Mouse (Mus musculus): Measurements from ENCODE around the gene Rhoh. TPM values are rescaled to one million over a fixed set of nuclear protein-coding genes. Genes with fewer than 3 reads are reported as not detected.

Rhoh gene
- polyA plus RNA-seq, 1 experiment, result 3.5 TPM

DNA sequence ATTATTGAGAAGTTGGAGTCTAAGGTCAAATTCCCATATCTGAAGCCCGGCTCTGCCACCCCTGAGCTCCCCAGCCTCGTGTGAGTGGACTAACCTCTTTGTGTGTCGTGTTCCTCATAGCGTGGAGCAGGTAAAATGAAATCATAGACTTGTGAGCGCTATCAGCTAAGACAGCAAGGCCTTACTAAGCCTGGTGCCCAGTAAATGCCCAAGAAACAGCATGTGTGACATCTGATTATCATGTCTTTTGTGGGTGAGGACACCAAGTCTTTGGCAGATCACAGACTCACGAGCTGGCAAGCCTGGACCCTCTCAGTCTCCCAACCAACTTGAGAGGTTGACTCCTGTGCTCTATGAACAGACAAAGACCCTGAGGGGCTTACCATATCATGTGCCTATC lies 39.1 kb downstream of the Rhoh start:
- TF ChIP-seq CTCF (IDR thresholded peaks at IDR 0.05; ENCODE audit: insufficient read depth, low read length), result no peak
- TF ChIP-seq POLR2A (IDR thresholded peaks at IDR 0.05; ENCODE audit: borderline replicate concordance, extremely low read depth, low read depth, low read length), result no peak
- DNase-seq, result no peak
- Histone ChIP-seq H3K4me1 (ENCODE audit: control insufficient read depth, insufficient read depth, low read length) (peaks cover 5% of the 10 kb centered on the region), H3K4me3 (replicated peaks; ENCODE audit: extremely low read depth, low read depth, low read length) (no peak overlapping the region)
- WGBS, result 88% methylated on average over 6 of the region's 6 CpGs

- no peak for TF ChIP-seq CTCF (IDR thresholded peaks at IDR 0.05; ENCODE audit: insufficient read depth, low read length)
- TF ChIP-seq POLR2A (IDR thresholded peaks at IDR 0.05; ENCODE audit: borderline replicate concordance, extremely low read depth, low read depth, low read length), result no peak
- peaks cover 5% of the 10 kb centered on the region for H3K4me1 ChIP-seq (ENCODE audit: control insufficient read depth, insufficient read depth, low read length)
- no peak for DNase-seq
- WGBS, result 23% methylated on average over 7 of the region's 7 CpGs
- H3K4me3 ChIP-seq (replicated peaks; ENCODE audit: extremely low read depth, low read depth, low read length), result no peak overlapping the region
These were observed 39.9 kb downstream of the Rhoh start for GRCm38 (mm10) chr5:65900862-65901265.

- DNase-seq, result no peak
- Histone ChIP-seq H3K4me1 (ENCODE audit: control insufficient read depth, insufficient read depth, low read length) (peaks cover 5% of the 10 kb centered on the region), H3K4me3 (replicated peaks; ENCODE audit: extremely low read depth, low read depth, low read length) (no peak overlapping the region)
- WGBS, result 92% methylated on average over 10 of the region's 10 CpGs
- no peak for TF ChIP-seq CTCF (IDR thresholded peaks at IDR 0.05; ENCODE audit: insufficient read depth, low read length)
- TF ChIP-seq POLR2A (IDR thresholded peaks at IDR 0.05; ENCODE audit: borderline replicate concordance, extremely low read depth, low read depth, low read length), result no peak
These were observed 40.9 kb downstream of the Rhoh start for GRCm38 (mm10) chr5:65901868-65902418.

DNA sequence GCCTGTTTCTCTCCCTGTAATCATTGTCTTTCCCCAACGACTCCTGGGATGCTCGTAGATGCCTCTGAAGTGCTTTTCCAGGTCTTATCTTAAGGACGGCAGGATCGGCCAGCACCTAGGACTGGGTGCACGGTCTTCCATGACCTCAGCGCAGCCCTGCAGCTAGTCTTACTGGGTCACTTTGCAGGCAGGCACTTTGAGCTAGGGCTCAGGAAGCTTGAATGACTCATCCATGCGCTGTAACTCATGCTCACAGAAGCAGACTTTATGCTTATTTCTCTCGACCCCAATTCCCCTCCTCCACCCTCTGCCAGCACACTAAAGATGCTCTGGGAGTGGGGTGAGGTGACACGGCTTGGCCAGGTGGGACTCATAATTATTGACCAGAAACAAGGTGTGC lies 41.8 kb downstream of the Rhoh start:
- peaks cover 5% of the 10 kb centered on the region for H3K4me1 ChIP-seq (ENCODE audit: control insufficient read depth, insufficient read depth, low read length)
- H3K4me3 ChIP-seq (replicated peaks; ENCODE audit: extremely low read depth, low read depth, low read length), result no peak overlapping the region
- TF ChIP-seq CTCF (IDR thresholded peaks at IDR 0.05; ENCODE audit: insufficient read depth, low read length) (no peak), POLR2A (IDR thresholded peaks at IDR 0.05; ENCODE audit: borderline replicate concordance, extremely low read depth, low read depth, low read length) (no peak)
- 85% methylated on average over 9 of the region's 9 CpGs for WGBS
- no peak for DNase-seq

GRCm38 (mm10) chr5:65904476-65904875 lies 43.5 kb downstream of the Rhoh start:
- TF ChIP-seq POLR2A (IDR thresholded peaks at IDR 0.05; ENCODE audit: borderline replicate concordance, extremely low read depth, low read depth, low read length) (no peak), CTCF (IDR thresholded peaks at IDR 0.05; ENCODE audit: insufficient read depth, low read length) (no peak)
- WGBS, result 88% methylated on average over 4 of the region's 4 CpGs
- no peak for DNase-seq

GRCm38 (mm10) chr5:65908751-65909150 lies 47.7 kb downstream of the Rhoh start:
- H3K4me1 ChIP-seq (ENCODE audit: control insufficient read depth, insufficient read depth, low read length), result no peaks in the 10 kb centered on the region
- no peak for DNase-seq
- TF ChIP-seq CTCF (IDR thresholded peaks at IDR 0.05; ENCODE audit: insufficient read depth, low read length) (no peak), POLR2A (IDR thresholded peaks at IDR 0.05; ENCODE audit: borderline replicate concordance, extremely low read depth, low read depth, low read length) (no peak)
- 46% methylated on average over 2 of the region's 2 CpGs for WGBS
- no peak overlapping the region for H3K4me3 ChIP-seq (replicated peaks; ENCODE audit: extremely low read depth, low read depth, low read length)

More at GRCm38 (mm10) chr5:65904476-65904875, 43.5 kb downstream of the Rhoh start:
- no peak overlapping the region for H3K4me3 ChIP-seq (replicated peaks; ENCODE audit: extremely low read depth, low read depth, low read length)
- H3K4me1 ChIP-seq (ENCODE audit: control insufficient read depth, insufficient read depth, low read length), result peaks cover 5% of the 10 kb centered on the region

DNA sequence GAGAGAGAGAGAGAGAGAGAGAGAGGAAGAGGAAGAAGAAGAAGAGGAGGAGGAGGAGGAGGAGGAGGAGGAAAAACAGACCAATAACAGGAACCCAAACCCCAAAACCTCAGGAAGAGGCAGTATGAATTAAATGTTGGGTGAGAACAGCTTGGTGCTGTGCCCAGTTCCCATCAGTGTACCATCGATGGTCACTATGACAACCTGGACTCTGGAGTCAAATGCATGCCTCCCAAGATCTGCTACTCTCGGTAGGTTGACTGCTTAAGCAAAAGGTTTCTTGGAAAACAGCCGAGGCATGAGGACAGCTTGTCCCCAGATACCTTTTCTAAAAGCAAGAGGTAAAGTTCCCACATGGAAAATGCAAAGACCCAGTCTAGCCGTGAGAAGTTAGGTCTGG lies 48.3 kb downstream of the Rhoh start:
- no peak overlapping the region for H3K4me3 ChIP-seq (replicated peaks; ENCODE audit: extremely low read depth, low read depth, low read length)
- no peak for TF ChIP-seq POLR2A (IDR thresholded peaks at IDR 0.05; ENCODE audit: borderline replicate concordance, extremely low read depth, low read depth, low read length)
- no peak for TF ChIP-seq CTCF (IDR thresholded peaks at IDR 0.05; ENCODE audit: insufficient read depth, low read length)
- no peaks in the 10 kb centered on the region for H3K4me1 ChIP-seq (ENCODE audit: control insufficient read depth, insufficient read depth, low read length)
- DNase-seq, result no peak
- 65% methylated on average over 4 of the region's 4 CpGs for WGBS

DNA sequence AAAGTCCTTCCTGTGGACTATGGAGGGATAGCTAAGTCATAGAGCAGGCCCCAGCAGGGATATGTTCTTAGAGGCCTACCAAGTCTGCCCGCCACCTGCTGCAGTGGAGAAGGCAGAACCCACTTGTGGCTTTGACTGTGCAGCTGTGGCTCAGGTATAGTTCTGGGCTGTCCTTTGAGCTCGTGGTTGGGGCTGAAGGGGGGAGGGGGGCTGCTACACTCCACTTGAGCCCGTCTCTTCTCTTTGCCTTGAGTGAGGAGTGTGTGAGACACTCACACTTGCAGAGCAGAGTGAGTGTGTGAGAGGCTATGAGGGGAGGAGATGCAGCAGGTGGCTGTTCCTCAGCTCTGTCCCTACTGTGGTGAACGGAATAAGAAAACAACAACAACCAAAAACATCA lies 49.4 kb downstream of the Rhoh start:
- no peak for DNase-seq
- no peaks in the 10 kb centered on the region for H3K4me1 ChIP-seq (ENCODE audit: control insufficient read depth, insufficient read depth, low read length)
- H3K4me3 ChIP-seq (replicated peaks; ENCODE audit: extremely low read depth, low read depth, low read length), result no peak overlapping the region
- WGBS, result 66% methylated on average over 4 of the region's 4 CpGs
- TF ChIP-seq POLR2A (IDR thresholded peaks at IDR 0.05; ENCODE audit: borderline replicate concordance, extremely low read depth, low read depth, low read length) (no peak), CTCF (IDR thresholded peaks at IDR 0.05; ENCODE audit: insufficient read depth, low read length) (no peak)

DNA sequence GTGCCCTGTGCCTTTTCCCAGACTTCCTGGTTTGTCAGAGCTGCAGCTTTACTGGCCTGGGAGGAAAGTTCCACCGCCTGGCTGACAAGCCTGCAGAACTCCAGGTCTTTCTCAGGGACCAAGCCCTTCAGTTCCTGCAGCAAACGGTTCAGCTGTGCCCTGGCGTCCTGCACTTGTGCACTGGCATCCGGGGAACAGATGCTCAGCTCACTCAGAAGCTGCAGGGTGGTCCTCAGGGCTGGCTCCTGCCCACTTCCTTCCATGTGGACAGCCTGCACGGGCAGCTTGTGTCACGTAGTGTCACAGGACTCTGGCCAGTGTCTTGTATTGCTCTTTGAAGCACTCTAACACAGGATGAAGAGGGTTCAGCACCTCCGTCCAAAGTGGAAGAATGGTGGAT lies 50.7 kb downstream of the Rhoh start:
- 59% methylated on average over 7 of the region's 7 CpGs for WGBS
- DNase-seq, result no peak
- TF ChIP-seq POLR2A (IDR thresholded peaks at IDR 0.05; ENCODE audit: borderline replicate concordance, extremely low read depth, low read depth, low read length) (no peak), CTCF (IDR thresholded peaks at IDR 0.05; ENCODE audit: insufficient read depth, low read length) (no peak)
- Histone ChIP-seq H3K4me1 (ENCODE audit: control insufficient read depth, insufficient read depth, low read length) (no peaks in the 10 kb centered on the region), H3K4me3 (replicated peaks; ENCODE audit: extremely low read depth, low read depth, low read length) (no peak overlapping the region)

GRCm38 (mm10) chr5:65912201-65912600 lies 51.2 kb downstream of the Rhoh start:
- no peak for DNase-seq
- no peaks in the 10 kb centered on the region for H3K4me1 ChIP-seq (ENCODE audit: control insufficient read depth, insufficient read depth, low read length)
- TF ChIP-seq POLR2A (IDR thresholded peaks at IDR 0.05; ENCODE audit: borderline replicate concordance, extremely low read depth, low read depth, low read length), result no peak
- no peak for TF ChIP-seq CTCF (IDR thresholded peaks at IDR 0.05; ENCODE audit: insufficient read depth, low read length)
- H3K4me3 ChIP-seq (replicated peaks; ENCODE audit: extremely low read depth, low read depth, low read length), result no peak overlapping the region
- 64% methylated on average over 5 of the region's 5 CpGs for WGBS

Measured in lung, adult 2 months (tissue).